Mouse (Mus musculus) heart, postnatal 10 days (tissue): ENCODE data around the gene Acbd3. TPM values are rescaled to one million over a fixed set of nuclear protein-coding genes. Genes with fewer than 3 reads are reported as not detected.

Source experiments
- DNase-seq, 2 experiments: peaks; one replicate each; pipeline ENCODE4 v3.0.0; 2021
- intact Hi-C: fragments of 180-260 bp; cut with DNase I; formaldehyde crosslinking; loops from one replicate; pipeline ENCODE4 v1.15.1; 2025
- total RNA-seq, 2 experiments: library from RNA; stranded (reverse); gene quantifications; 2 replicates each; pipeline ENCODE4 v1.2.3; 2021

Gene Acbd3
- total RNA-seq, 2 experiments from 2014 or later, result 29.9 to 31.5 TPM

- no peak for DNase-seq
- intact Hi-C loops, result no loop called here
Observed at GRCm38 (mm10) chr1:180757956-180758520, 32.2 kb downstream of the Acbd3 start.

GRCm38 (mm10) chr1:180762180-180762579 lies 36.3 kb downstream of the Acbd3 start:
- no peak for DNase-seq
- intact Hi-C loops, result loop anchor here (5.0 kb wide), 1 partner anchor 330 kb away; no protein-coding TSS in a partner anchor

GRCm38 (mm10) chr1:180762679-180763078 lies 36.8 kb downstream of the Acbd3 start:
- DNase-seq, result no peak
- intact Hi-C loops, result loop anchor here (5.0 kb wide), 1 partner anchor 330 kb away; no protein-coding TSS in a partner anchor

- DNase-seq, result no peak
- intact Hi-C loops, result loop anchor here (5.0 kb wide), 1 partner anchor 331 kb away; no protein-coding TSS in a partner anchor
Observed at GRCm38 (mm10) chr1:180763307-180763706, 37.5 kb downstream of the Acbd3 start.

GRCm38 (mm10) chr1:180763828-180764227 lies 38.0 kb downstream of the Acbd3 start:
- peak; percentile 89 to 91 for DNase-seq
- intact Hi-C loops, result loop anchor here (1.0 to 5.0 kb wide), 2 partner anchors 44 to 332 kb away; no protein-coding TSS in a partner anchor

- intact Hi-C loops, result loop anchor here (5.0 kb wide), 1 partner anchor 97 kb away; no protein-coding TSS in a partner anchor
Observed at GRCm38 (mm10) chr1:180765393-180765792, 39.5 kb downstream of the Acbd3 start.

GRCm38 (mm10) chr1:180766557-180766956 lies 40.7 kb downstream of the Acbd3 start:
- no peak for DNase-seq
- intact Hi-C loops, result loop anchor here (5.0 kb wide), 1 partner anchor 96 kb away; no protein-coding TSS in a partner anchor

More at GRCm38 (mm10) chr1:180765393-180765792, 39.5 kb downstream of the Acbd3 start:
- DNase-seq, result no peak

GRCm38 (mm10) chr1:180767541-180768333 lies 41.9 kb downstream of the Acbd3 start:
- intact Hi-C loops, result loop anchor here (2.0 to 5.0 kb wide), 2 partner anchors 45 to 95 kb away; partner anchors contain the start of gene H3f3a
- no peak for DNase-seq

- intact Hi-C loops, result loop anchor here (2.0 to 5.0 kb wide), 2 partner anchors 44 to 94 kb away; partner anchors contain the start of gene H3f3a
- DNase-seq, result peak; percentile 89 to 90
Observed at GRCm38 (mm10) chr1:180768334-180769168, 42.7 kb downstream of the Acbd3 start.

GRCm38 (mm10) chr1:180771306-180771705 lies 45.5 kb downstream of the Acbd3 start:
- no peak for DNase-seq
- intact Hi-C loops, result no loop called here

GRCm38 (mm10) chr1:180771722-180772121 lies 45.9 kb downstream of the Acbd3 start:
- intact Hi-C loops, result no loop called here
- DNase-seq, result no peak

GRCm38 (mm10) chr1:180772291-180772690 lies 46.4 kb downstream of the Acbd3 start:
- intact Hi-C loops, result no loop called here
- no peak for DNase-seq

GRCm38 (mm10) chr1:180774664-180775063 lies 48.8 kb downstream of the Acbd3 start:
- no peak for DNase-seq
- intact Hi-C loops, result no loop called here

GRCm38 (mm10) chr1:180775317-180775716 lies 49.5 kb downstream of the Acbd3 start:
- no peak for DNase-seq
- intact Hi-C loops, result no loop called here

- intact Hi-C loops, result no loop called here
- DNase-seq, result no peak
Observed at GRCm38 (mm10) chr1:180775849-180776493, 50.1 kb downstream of the Acbd3 start.

- no peak for DNase-seq
- intact Hi-C loops, result no loop called here
Observed at GRCm38 (mm10) chr1:180776494-180776893, 50.7 kb downstream of the Acbd3 start.

GRCm38 (mm10) chr1:180777289-180777659 lies 51.4 kb downstream of the Acbd3 start:
- intact Hi-C loops, result no loop called here
- DNase-seq, result no peak

GRCm38 (mm10) chr1:180777660-180778402 lies 52.0 kb downstream of the Acbd3 start:
- intact Hi-C loops, result loop anchor here (2.0 kb wide), 2 partner anchors 33 to 71 kb away; no protein-coding TSS in a partner anchor

GRCm38 (mm10) chr1:180778403-180778754 lies 52.5 kb downstream of the Acbd3 start:
- intact Hi-C loops, result loop anchor here (2.0 kb wide), 2 partner anchors 32 to 70 kb away; no protein-coding TSS in a partner anchor
- no peak for DNase-seq

More at GRCm38 (mm10) chr1:180777660-180778402, 52.0 kb downstream of the Acbd3 start:
- DNase-seq, result peak; percentile 91 to 92
